Mouse (Mus musculus): ENCODE data around the gene Hist1h4d. TPM values are rescaled to one million over a fixed set of nuclear protein-coding genes. Genes with fewer than 3 reads are reported as not detected.

Hist1h4d gene
- polyA plus RNA-seq, 1 experiment, result 3.2 TPM

Other genes starting within 250 kb of the Hist1h4d start
- gene Zfp322a, start 212.4 kb upstream of the Hist1h4d start, polyA plus RNA-seq (2012; rRNA removed), result 0.19 and 0.23 TPM in 2 replicates
- 0.47 and 0.56 TPM in 2 replicates for gene Abt1, start 157.7 kb upstream of the Hist1h4d start, polyA plus RNA-seq (2012; rRNA removed)
- gene Btn1a1, start 115.7 kb upstream of the Hist1h4d start, polyA plus RNA-seq (2012; rRNA removed), result 0.02 TPM in 2 replicates
- not detected in 2 replicates for gene Btn2a2, start 92.7 kb upstream of the Hist1h4d start, polyA plus RNA-seq (2012; rRNA removed)
- gene Hist1h4h, start 50.5 kb upstream of the Hist1h4d start, polyA plus RNA-seq (2012; rRNA removed), result 10.2 and 16.4 TPM in 2 replicates
- gene Hist1h2af, start 47.7 kb upstream of the Hist1h4d start, polyA plus RNA-seq (2012; rRNA removed), result 126 and 148 TPM in 2 replicates
- 15.8 and 18.3 TPM in 2 replicates for gene Hist1h3g, start 46.2 kb upstream of the Hist1h4d start, polyA plus RNA-seq (2012; rRNA removed)
- gene Hist1h2bh, start 38.2 kb upstream of the Hist1h4d start, polyA plus RNA-seq (2012; rRNA removed), result 0.87 and 1.9 TPM in 2 replicates
- gene Hist1h3f, start 37.5 kb upstream of the Hist1h4d start, polyA plus RNA-seq (2012; rRNA removed), result 4.2 and 5.6 TPM in 2 replicates
- 2.2 and 2.4 TPM in 2 replicates for gene Hist1h4f, start 29.9 kb upstream of the Hist1h4d start, polyA plus RNA-seq (2012; rRNA removed)
- 0.04 and 0.10 TPM in 2 replicates for gene Hist1h1d, start 28.3 kb upstream of the Hist1h4d start, polyA plus RNA-seq (2012; rRNA removed)
- gene Hist1h3e, start 19.2 kb upstream of the Hist1h4d start, polyA plus RNA-seq (2012; rRNA removed), result 13.8 and 14.4 TPM in 2 replicates
- 3.3 and 7.8 TPM in 2 replicates for gene Hist1h2ae, start 10.4 kb upstream of the Hist1h4d start, polyA plus RNA-seq (2012; rRNA removed)
- gene Hist1h2bg, start 10.2 kb upstream of the Hist1h4d start, polyA plus RNA-seq (2012; rRNA removed), result 15.0 and 22.9 TPM in 2 replicates
- gene Hist1h2bf, start 7.4 kb upstream of the Hist1h4d start, polyA plus RNA-seq (2012; rRNA removed), result 5.2 and 7.1 TPM in 2 replicates
- 2.5 and 3.6 TPM in 2 replicates for gene Hist1h2ad, start 7.2 kb upstream of the Hist1h4d start, polyA plus RNA-seq (2012; rRNA removed)
- 5.2 and 6.2 TPM in 2 replicates for gene Hist1h3d, start 5.8 kb upstream of the Hist1h4d start, polyA plus RNA-seq (2012; rRNA removed)
- gene Hist1h2be, start 39.5 kb downstream of the Hist1h4d start, polyA plus RNA-seq (2012; rRNA removed), result 1.1 TPM in 2 replicates
- 0.74 and 1.3 TPM in 2 replicates for gene Hist1h1e, start 41.0 kb downstream of the Hist1h4d start, polyA plus RNA-seq (2012; rRNA removed)
- 0.47 and 0.76 TPM in 2 replicates for gene Hist1h2ac, start 102.3 kb downstream of the Hist1h4d start, polyA plus RNA-seq (2012; rRNA removed)
- 117 and 165 TPM in 2 replicates for gene Hist1h2bc, start 102.6 kb downstream of the Hist1h4d start, polyA plus RNA-seq (2012; rRNA removed)
- not detected in 2 replicates for gene Hist1h1t, start 114.2 kb downstream of the Hist1h4d start, polyA plus RNA-seq (2012; rRNA removed)
- 2.2 and 4.1 TPM in 2 replicates for gene Hist1h4c, start 116.9 kb downstream of the Hist1h4d start, polyA plus RNA-seq (2012; rRNA removed)
- gene Hfe, start 129.3 kb downstream of the Hist1h4d start, polyA plus RNA-seq (2012; rRNA removed), result 3.3 and 4.5 TPM in 2 replicates
- gene Hist1h1c, start 157.2 kb downstream of the Hist1h4d start, polyA plus RNA-seq (2012; rRNA removed), result 24.5 and 35.7 TPM in 2 replicates
- 7.1 and 11.9 TPM in 2 replicates for gene Hist1h3c, start 164.0 kb downstream of the Hist1h4d start, polyA plus RNA-seq (2012; rRNA removed)
- gene Hist1h2bb, start 165.1 kb downstream of the Hist1h4d start, polyA plus RNA-seq (2012; rRNA removed), result 3.8 and 4.6 TPM in 2 replicates
- 5.1 and 8.7 TPM in 2 replicates for gene Hist1h2ab, start 169.5 kb downstream of the Hist1h4d start, polyA plus RNA-seq (2012; rRNA removed)
- 10.6 and 14.9 TPM in 2 replicates for gene Hist1h3b, start 170.7 kb downstream of the Hist1h4d start, polyA plus RNA-seq (2012; rRNA removed)
- gene Hist1h4b, start 175.4 kb downstream of the Hist1h4d start, polyA plus RNA-seq (2012; rRNA removed), result 5.1 TPM in 1 of 2 replicates, not detected in the other
- 1.1 and 3.0 TPM in 2 replicates for gene Hist1h4a, start 179.6 kb downstream of the Hist1h4d start, polyA plus RNA-seq (2012; rRNA removed)
- 10.0 and 13.1 TPM in 2 replicates for gene Hist1h3a, start 180.8 kb downstream of the Hist1h4d start, polyA plus RNA-seq (2012; rRNA removed)
- 0.09 and 0.20 TPM in 2 replicates for gene Hist1h1a, start 182.1 kb downstream of the Hist1h4d start, polyA plus RNA-seq (2012; rRNA removed)
- gene Trim38, start 188.3 kb downstream of the Hist1h4d start, polyA plus RNA-seq (2012; rRNA removed), result not detected in 2 replicates
- gene Slc17a2, start 225.4 kb downstream of the Hist1h4d start, polyA plus RNA-seq (2012; rRNA removed), result not detected in 2 replicates

Measured in stomach, adult 2 months (tissue).